Mouse (Mus musculus): ENCODE data around the gene Dcst2.

- TF ChIP-seq EP300 (IDR thresholded peaks at IDR 0.05; ENCODE audit: low read depth in 1 of 2, low read length in 2 of 2): no peak
- TF ChIP-seq MXI1 (IDR thresholded peaks at IDR 0.05; ENCODE audit: low read depth, low read length): no peak
- no peak for TF ChIP-seq CTCF (IDR thresholded peaks at IDR 0.05 in 2 of 3, conservative IDR thresholded peaks at IDR 0.05 in 1 of 3; ENCODE audit: control insufficient read depth in 1 of 3, insufficient read depth in 1 of 3, low read depth in 2 of 3, low read length in 3 of 3, poor library complexity in 1 of 3, severe bottlenecking in 1 of 3)
- no peak for TF ChIP-seq POLR2A (IDR thresholded peaks at IDR 0.05; ENCODE audit: control insufficient read depth in 1 of 2, insufficient read depth in 1 of 2, low read depth in 1 of 2, low read length in 2 of 2, poor library complexity in 1 of 2)
- no peak for TF ChIP-seq TCF12 (IDR thresholded peaks at IDR 0.05; ENCODE audit: low read depth, low read length)
- TF ChIP-seq MYB (IDR thresholded peaks at IDR 0.05; ENCODE audit: low read depth, low read length): no peak
- no peak for TF ChIP-seq ELF1 (IDR thresholded peaks at IDR 0.05; ENCODE audit: low read depth, low read length)
- TF ChIP-seq TBP (IDR thresholded peaks at IDR 0.05; ENCODE audit: low read depth, low read length): no peak
Measured at GRCm38 (mm10) chr3:89382033-89382882, 20.5 kb downstream of the Dcst2 start.
